Mouse (Mus musculus) forebrain, embryonic 15.5 days (tissue): ENCODE measurements around the gene Cyp2d12. TPM values are rescaled to one million over a fixed set of nuclear protein-coding genes. Genes with fewer than 3 reads are reported as not detected.
"Not testable (repeated sequence)": the region's sequence is repeated elsewhere in the genome, so short reads cannot be mapped to it uniquely, and the experiment has no call there.

Experiments
- ATAC-seq: fragments of 200-750 bp; cut with Nextera tagmentation; replicated peaks from 2 replicates; pipeline ENCODE4 v1.8.0; 2017; ENCODE audit warnings: mild to moderate bottlenecking, moderate TSS enrichment, moderate library complexity
- H3K27ac ChIP-seq: fragments of 300-500 bp; sonication (generic); replicated peaks from 2 replicates; pipeline ENCODE4 v1.5.1; 2015; ENCODE audit warnings: mild to moderate bottlenecking, inconsistent platforms
- H3K27me3 ChIP-seq: fragments of 300-500 bp; sonication (generic); 2 replicates; pipeline ENCODE4 v1.6.1; 2015; ENCODE audit warnings: inconsistent platforms
- H3K36me3 ChIP-seq: fragments of 300-500 bp; sonication (generic); 2 replicates; pipeline ENCODE4 v1.6.1; 2015; ENCODE audit warnings: mild to moderate bottlenecking, inconsistent platforms
- H3K4me1 ChIP-seq: fragments of 300-500 bp; sonication (generic); 2 replicates; pipeline ENCODE4 v1.6.1; 2015; ENCODE audit warnings: inconsistent platforms
- H3K4me2 ChIP-seq: fragments of 300-500 bp; sonication (generic); replicated peaks from 2 replicates; pipeline ENCODE4 v1.6.1; 2015; ENCODE audit warnings: mild to moderate bottlenecking, inconsistent platforms
- H3K4me3 ChIP-seq: fragments of 300-500 bp; sonication (generic); 2 replicates; pipeline ENCODE4 v1.5.1; 2015; ENCODE audit warnings: mild to moderate bottlenecking, inconsistent platforms
- H3K9ac ChIP-seq: fragments of 300-500 bp; sonication (generic); replicated peaks from 2 replicates; pipeline ENCODE4 v1.6.1; 2015; ENCODE audit warnings: mild to moderate bottlenecking, inconsistent platforms
- H3K9me3 ChIP-seq: fragments of 300-500 bp; sonication (generic); 2 replicates; pipeline ENCODE4 v1.6.1; 2016; ENCODE audit warnings: inconsistent platforms
- WGBS: fragments of 180-500 bp; shearing (Covaris S2); methylation state at CpG from one replicate; pipeline ENCODE4 v1.1.7; 2015; ENCODE audit warnings: mixed read lengths; 5-methylcytosine and 5-hydroxymethylcytosine counted together
- polyA plus RNA-seq: library from polyadenylated mRNA; unstranded; fragments of >200 nt; fragmentation: Nextera tagmentation; extraction: Ambion mirVana; gene quantifications from 2 replicates; pipeline ENCODE4 v1.2.1, GENCODE M21; 2015

The Cyp2d12 gene
- polyA plus RNA-seq: not detected in 2 replicates

DNA sequence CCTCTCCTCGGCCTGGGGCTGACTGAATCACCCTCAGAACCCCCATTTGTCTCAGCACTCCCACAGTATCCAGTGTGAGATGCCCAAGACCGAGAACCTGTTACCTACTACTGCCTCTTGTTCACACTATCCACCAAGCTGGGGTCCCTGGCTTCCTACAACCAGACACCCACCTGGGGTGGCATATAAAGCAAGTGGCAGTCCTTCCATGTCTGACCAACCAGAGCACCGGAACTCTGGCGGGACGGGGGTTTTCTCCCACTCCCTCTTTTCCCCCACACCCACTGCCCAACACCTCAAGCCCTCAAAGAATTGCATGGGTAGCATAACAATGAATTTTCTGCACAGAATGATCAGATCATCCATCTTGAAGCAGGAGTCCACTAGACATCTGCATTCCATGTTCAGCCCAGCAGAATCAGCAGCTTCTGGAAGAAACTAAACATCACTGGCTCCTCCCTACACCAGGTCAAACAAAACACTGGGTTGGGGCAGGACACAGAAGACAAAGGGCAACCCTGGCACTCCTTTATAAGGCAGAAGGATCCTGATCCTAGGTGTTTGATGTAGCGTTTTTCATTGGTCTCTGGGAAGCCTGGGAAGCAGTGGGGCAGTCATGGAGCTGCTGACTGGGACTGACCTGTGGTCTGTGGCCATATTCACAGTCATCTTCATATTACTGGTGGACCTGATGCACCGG, at the start of gene Cyp2d12:
Cyp2d12 (plus strand) TSS at position 542 of the 700 bp plus-strand sequence.
- 78% methylated on average over 7 of the region's 7 CpGs for WGBS
- H3K9ac ChIP-seq: no peak within 1 kb of the TSS
- H3K27me3 ChIP-seq: no peaks in the 10 kb centered on the region
- H3K36me3 ChIP-seq: no peaks in the 10 kb centered on the region
- no peaks in the 10 kb centered on the region for H3K4me1 ChIP-seq
- H3K27ac ChIP-seq: no peak within 1 kb of the TSS
- no peak within 1 kb of the TSS for H3K4me2 ChIP-seq
- H3K9me3 ChIP-seq: peaks cover 4% of the 10 kb centered on the region; the same call in 1 of the 2 replicates
- H3K4me3 ChIP-seq: no peak within 1 kb of the TSS
- ATAC-seq: no peak

DNA sequence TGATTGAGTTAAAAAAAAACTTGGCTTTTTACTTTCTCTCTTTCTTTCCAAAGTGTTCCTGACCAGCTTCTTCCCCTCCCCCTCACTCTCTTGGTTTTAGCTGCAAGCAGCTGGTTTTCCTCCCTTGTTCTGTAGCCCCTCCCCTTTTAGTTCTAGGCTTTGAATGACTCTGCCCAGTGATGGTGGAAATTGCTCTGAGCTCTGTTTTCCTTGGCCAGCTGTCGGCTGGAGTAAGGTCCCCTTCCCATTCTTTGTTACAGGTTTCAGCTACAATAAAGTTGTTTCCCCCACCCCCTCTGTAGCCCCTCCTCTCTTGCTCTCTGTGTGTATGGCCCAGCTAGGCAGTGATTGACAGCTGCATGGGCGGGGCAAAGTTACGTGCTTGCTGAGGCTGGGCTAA, 47.9 kb upstream of the Cyp2d12 start:
- Histone ChIP-seq H3K36me3 (no peaks in the 10 kb centered on the region), H3K4me2 (no peak overlapping the region), H3K9ac (no peak overlapping the region), H3K4me1 (no peaks in the 10 kb centered on the region), H3K9me3 (no peaks in the 10 kb centered on the region), H3K27ac (no peak overlapping the region), H3K27me3 (no peaks in the 10 kb centered on the region), H3K4me3 (no peak overlapping the region)
- 56% methylated on average over 3 of the region's 3 CpGs for WGBS
- ATAC-seq: no peak

DNA sequence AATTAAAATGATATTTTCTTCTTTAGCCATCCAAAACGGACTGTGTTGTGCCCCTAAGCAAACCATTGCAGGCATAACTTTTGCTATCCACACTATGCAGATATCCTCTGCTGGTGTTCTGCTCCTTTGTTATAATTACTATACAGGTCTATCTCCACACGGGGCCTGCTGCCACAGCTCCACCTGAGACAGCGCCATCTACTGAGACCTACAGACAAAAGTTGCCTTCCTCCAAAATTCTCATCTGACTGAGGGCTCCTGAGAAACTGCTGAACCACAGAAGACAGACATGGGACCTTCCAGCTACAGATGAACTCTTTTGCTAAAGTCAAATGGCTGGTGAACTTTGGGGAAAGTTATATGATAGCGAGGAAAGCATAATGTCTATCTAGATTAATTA, 47.1 kb upstream of the Cyp2d12 start:
- H3K9me3 ChIP-seq, H3K27ac ChIP-seq, ATAC-seq, H3K9ac ChIP-seq, H3K4me2 ChIP-seq, H3K4me1 ChIP-seq, H3K4me3 ChIP-seq, H3K36me3 ChIP-seq, H3K27me3 ChIP-seq: not testable (repeated sequence)
- 46% methylated on average over 4 of the region's 4 CpGs for WGBS

DNA sequence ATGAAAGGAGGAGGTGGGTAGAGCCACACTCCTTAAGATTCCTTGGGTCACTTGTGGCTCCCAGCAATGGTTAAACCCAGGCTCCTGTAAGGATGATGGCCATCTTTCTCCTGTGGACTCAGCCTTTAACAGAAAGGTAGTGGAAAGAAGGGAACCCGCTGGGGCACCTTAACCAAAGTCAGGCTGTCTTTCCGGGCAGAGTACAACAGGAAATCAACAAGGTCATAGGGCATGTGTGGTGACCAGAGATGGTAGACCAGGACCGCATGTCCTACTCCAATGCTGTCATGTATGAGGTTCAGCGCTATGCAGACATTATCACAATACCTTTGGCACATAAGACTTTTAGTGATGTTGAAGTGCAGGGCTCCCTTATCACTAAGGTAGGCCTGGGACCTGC, 45.4 kb upstream of the Cyp2d12 start:
- not testable (repeated sequence) for H3K4me2 ChIP-seq, H3K9ac ChIP-seq
- WGBS: 90% methylated on average over 4 of the region's 4 CpGs

DNA sequence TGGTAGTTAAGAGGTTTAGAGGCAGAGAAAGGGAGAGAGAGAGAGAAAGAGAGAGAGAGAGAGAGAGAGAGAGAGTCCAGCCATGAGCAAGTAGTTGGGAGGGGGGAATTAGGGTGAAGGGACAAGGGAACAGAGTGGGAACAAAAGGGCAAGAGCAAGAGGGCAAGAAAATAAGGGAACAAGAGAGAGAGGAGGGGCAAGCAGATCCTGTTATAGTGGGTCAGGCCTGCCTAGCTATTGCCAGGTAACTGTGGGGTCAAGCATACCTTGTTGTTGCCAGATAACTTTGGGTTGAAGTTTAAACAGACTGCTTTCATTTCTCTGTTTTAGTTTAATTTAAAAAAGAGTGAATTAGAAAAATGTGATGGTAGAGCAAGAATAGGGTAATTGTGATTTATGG, 44.4 kb upstream of the Cyp2d12 start:
- not testable (repeated sequence) for ATAC-seq, H3K36me3 ChIP-seq, H3K4me2 ChIP-seq, H3K27ac ChIP-seq, H3K9me3 ChIP-seq, H3K4me1 ChIP-seq, H3K4me3 ChIP-seq, H3K27me3 ChIP-seq, H3K9ac ChIP-seq

More for the DNA sequence above, 45.4 kb upstream of the Cyp2d12 start:
- H3K27me3 ChIP-seq, H3K9me3 ChIP-seq, H3K4me1 ChIP-seq, H3K4me3 ChIP-seq, H3K27ac ChIP-seq, ATAC-seq, H3K36me3 ChIP-seq: not testable (repeated sequence)

DNA sequence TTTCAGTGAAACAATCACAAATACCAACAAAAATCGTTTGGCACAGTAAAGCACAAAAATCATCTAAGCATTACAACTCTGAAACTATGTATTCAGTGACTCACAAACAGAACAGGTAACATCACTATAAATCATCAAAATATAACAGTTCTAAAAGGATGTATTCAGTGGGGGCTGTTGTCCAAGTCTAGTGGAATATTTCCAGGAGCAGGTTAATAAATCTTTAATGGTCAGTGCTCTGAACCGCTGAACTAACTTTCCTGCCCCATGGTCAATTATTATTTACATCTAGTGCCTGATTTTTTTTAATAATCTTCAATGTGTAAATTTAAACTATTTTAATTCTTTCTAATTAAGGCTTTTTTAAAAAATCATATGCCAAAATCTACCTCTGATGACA, 42.8 kb upstream of the Cyp2d12 start:
- H3K36me3 ChIP-seq, H3K4me2 ChIP-seq, H3K9me3 ChIP-seq, H3K27ac ChIP-seq, H3K9ac ChIP-seq, H3K27me3 ChIP-seq, ATAC-seq, H3K4me1 ChIP-seq, H3K4me3 ChIP-seq: not testable (repeated sequence)
- 75% methylated on average over 2 of the region's 2 CpGs for WGBS

- not testable (repeated sequence) for H3K9me3 ChIP-seq, H3K36me3 ChIP-seq, H3K9ac ChIP-seq, H3K4me3 ChIP-seq, H3K4me1 ChIP-seq, ATAC-seq, H3K4me2 ChIP-seq, H3K27ac ChIP-seq, H3K27me3 ChIP-seq
- 89% methylated on average over 23 of the region's 23 CpGs for WGBS
These were observed 38.7 kb upstream of the Cyp2d12 start for GRCm38 (mm10) chr15:82516174-82516573.

GRCm38 (mm10) chr15:82527371-82527770, 27.5 kb upstream of the Cyp2d12 start:
- ATAC-seq, H3K27ac ChIP-seq, H3K4me3 ChIP-seq, H3K9ac ChIP-seq, H3K4me2 ChIP-seq, H3K4me1 ChIP-seq, H3K9me3 ChIP-seq, H3K27me3 ChIP-seq, H3K36me3 ChIP-seq: not testable (repeated sequence)
- WGBS: 82% methylated on average over 8 of the region's 9 CpGs

- H3K27ac ChIP-seq, ATAC-seq, H3K27me3 ChIP-seq, H3K36me3 ChIP-seq, H3K9ac ChIP-seq, H3K9me3 ChIP-seq, H3K4me1 ChIP-seq, H3K4me2 ChIP-seq, H3K4me3 ChIP-seq: not testable (repeated sequence)
- 93% methylated on average over 3 of the region's 3 CpGs for WGBS
These were observed 22.2 kb upstream of the Cyp2d12 start for GRCm38 (mm10) chr15:82532721-82533120.

DNA sequence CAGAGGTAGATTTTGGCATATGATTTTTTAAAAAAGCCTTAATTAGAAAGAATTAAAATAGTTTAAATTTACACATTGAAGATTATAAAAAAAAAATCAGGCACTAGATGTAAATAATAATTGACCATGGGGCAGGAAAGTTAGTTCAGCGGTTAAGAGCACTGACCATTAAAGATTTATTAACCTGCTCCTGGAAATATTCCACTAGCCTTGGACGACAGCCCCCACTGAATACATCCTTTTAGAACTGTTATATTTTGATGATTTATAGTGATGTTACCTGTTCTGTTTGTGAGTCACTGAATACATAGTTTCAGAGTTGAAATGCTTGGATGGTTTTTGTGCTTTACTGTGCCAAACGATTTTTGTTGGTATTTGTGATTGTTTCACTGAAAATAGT, 11.9 kb upstream of the Cyp2d12 start:
- not testable (repeated sequence) for H3K9me3 ChIP-seq, H3K27ac ChIP-seq, ATAC-seq, H3K9ac ChIP-seq, H3K4me1 ChIP-seq, H3K36me3 ChIP-seq, H3K4me2 ChIP-seq, H3K4me3 ChIP-seq, H3K27me3 ChIP-seq
- WGBS: 80% methylated on average over 3 of the region's 3 CpGs

GRCm38 (mm10) chr15:82544561-82544960, 10.3 kb upstream of the Cyp2d12 start:
- H3K9me3 ChIP-seq, H3K4me3 ChIP-seq, H3K36me3 ChIP-seq, H3K4me1 ChIP-seq, H3K27me3 ChIP-seq, H3K4me2 ChIP-seq, ATAC-seq, H3K9ac ChIP-seq, H3K27ac ChIP-seq: not testable (repeated sequence)

- H3K9me3 ChIP-seq, H3K36me3 ChIP-seq, ATAC-seq, H3K4me2 ChIP-seq, H3K27ac ChIP-seq, H3K4me3 ChIP-seq, H3K4me1 ChIP-seq, H3K27me3 ChIP-seq, H3K9ac ChIP-seq: not testable (repeated sequence)
- 95% methylated on average over 4 of the region's 4 CpGs for WGBS
These were observed 7.1 kb upstream of the Cyp2d12 start for GRCm38 (mm10) chr15:82547753-82548152.

DNA sequence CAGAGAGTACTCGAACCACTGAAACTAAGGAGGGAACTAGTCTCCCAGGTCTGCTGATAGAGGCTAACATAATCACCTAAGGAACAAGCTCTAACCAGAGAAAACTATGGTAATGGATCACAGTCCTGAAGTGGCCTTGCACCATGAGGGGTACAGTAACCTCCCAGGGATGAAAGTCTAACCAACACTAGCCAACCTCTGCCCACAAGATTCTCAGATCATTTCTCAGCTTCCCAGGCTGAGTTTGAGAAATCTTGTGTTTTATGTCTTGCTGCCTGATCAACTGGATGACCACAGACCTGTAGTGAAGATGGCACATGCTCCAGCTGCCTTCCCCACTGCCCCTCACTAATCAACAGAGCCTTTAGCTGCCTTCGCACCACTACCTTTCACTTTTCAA, 1.7 kb upstream of the Cyp2d12 start:
- H3K27ac ChIP-seq, H3K27me3 ChIP-seq, H3K36me3 ChIP-seq, ATAC-seq, H3K9me3 ChIP-seq, H3K4me2 ChIP-seq, H3K9ac ChIP-seq, H3K4me1 ChIP-seq, H3K4me3 ChIP-seq: not testable (repeated sequence)
- 97% methylated on average over 2 of the region's 2 CpGs for WGBS
